Comparison of ENCODE assay signal across 23 mouse cellular contexts in the genomic region with DNA sequence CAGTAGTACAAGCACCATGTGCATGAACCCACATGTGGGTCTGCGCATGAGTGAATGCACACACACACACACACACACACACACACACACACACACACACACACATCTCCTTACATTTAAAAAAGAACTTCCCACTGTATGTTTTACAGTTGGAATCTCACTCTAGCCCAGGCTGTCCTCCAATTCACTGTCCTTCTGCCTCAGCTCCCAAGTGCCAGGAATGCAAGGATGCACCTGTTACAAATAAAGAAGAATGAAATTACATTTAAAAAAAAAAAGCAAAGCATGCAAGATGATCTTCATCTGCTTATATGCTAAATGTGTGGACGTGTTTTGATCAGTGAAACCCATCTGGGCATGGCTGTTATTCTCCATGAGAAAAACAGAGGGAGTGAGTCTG. TPM values are rescaled to one million over a fixed set of nuclear protein-coding genes. Genes with fewer than 3 reads are reported as not detected.
"Had no signal": no experiment of that assay in that cellular context is flagged by ENCODE, and none has a peak within 500 bp of the region (broad histone marks: within the 10 kb centered on the region; RNA-seq: fewer than 3 reads in every experiment).

No protein-coding gene starts in this region.

- H3K4me1 ChIP-seq: midbrain, embryonic 12.5 days; midbrain, embryonic 15.5 days; neural tube, embryonic 12.5 days; neural tube, embryonic 15.5 days had no signal

- ATAC-seq: liver, postnatal 0 days; lung, postnatal 0 days; midbrain, embryonic 15.5 days had no signal

- H3K9me3 ChIP-seq: kidney, embryonic 15.5 days; midbrain, embryonic 12.5 days; midbrain, embryonic 15.5 days; neural tube, embryonic 12.5 days; neural tube, embryonic 15.5 days; stomach, embryonic 15.5 days had no signal

- H3K9ac ChIP-seq: kidney, embryonic 15.5 days; liver, embryonic 14.5 days; liver, postnatal 0 days; lung, embryonic 14.5 days; midbrain, embryonic 12.5 days; midbrain, embryonic 15.5 days; neural tube, embryonic 12.5 days; neural tube, embryonic 15.5 days; stomach, embryonic 15.5 days had no signal

- H3K27me3 ChIP-seq: kidney, embryonic 15.5 days; midbrain, embryonic 12.5 days; midbrain, embryonic 15.5 days; neural tube, embryonic 12.5 days; neural tube, embryonic 15.5 days had no signal

- H3K27ac ChIP-seq: kidney, embryonic 15.5 days; liver, embryonic 14.5 days; macrophage; midbrain, embryonic 12.5 days; midbrain, embryonic 15.5 days; neural tube, embryonic 12.5 days; neural tube, embryonic 15.5 days; stomach, embryonic 15.5 days had no signal

- H3K4me2 ChIP-seq: kidney, embryonic 15.5 days; liver, embryonic 11.5 days; lung, embryonic 14.5 days; midbrain, embryonic 12.5 days; midbrain, embryonic 15.5 days; neural tube, embryonic 12.5 days; neural tube, embryonic 15.5 days; stomach, embryonic 15.5 days had no signal

- H3K4me3 ChIP-seq: kidney, embryonic 15.5 days; midbrain, embryonic 12.5 days; midbrain, embryonic 15.5 days; neural tube, embryonic 12.5 days; neural tube, embryonic 15.5 days; stomach, embryonic 15.5 days had no signal

- DNase-seq: kidney, adult 11 months; kidney, adult 8-10 months; kidney, postnatal 10 days; kidney, postnatal 36 days; liver, postnatal 0 days; lung, embryonic 14.5 days; spleen, adult 18-20 months; thymus, postnatal 25 days had no signal

- H3K36me3 ChIP-seq: kidney, embryonic 15.5 days; midbrain, embryonic 12.5 days; midbrain, embryonic 15.5 days; neural tube, embryonic 12.5 days; neural tube, embryonic 15.5 days; stomach, embryonic 15.5 days had no signal

RNA-seq across cellular contexts. Expression of a gene that starts 37.3 kb away (rescaled TPM):
- total RNA-seq: layer of hippocampus, postnatal 25 days; left cerebral cortex, adult 18-20 months; left cerebral cortex, postnatal 25 days; megakaryocyte, adult 5-6 weeks had no signal
- polyA plus RNA-seq: limb, embryonic 14.5 days; liver, embryonic 11.5 days; liver, embryonic 14.5 days; liver, postnatal 0 days; lung, postnatal 0 days; macrophage; midbrain, embryonic 15.5 days; neural tube, embryonic 12.5 days; stomach, embryonic 15.5 days had no signal
